Mouse (Mus musculus): Measurements from ENCODE around the gene Glipr2.

The Glipr2 gene

GRCm38 (mm10) chr4:43971541-43972136, 14.4 kb downstream of the Glipr2 start:
- no peak for DNase-seq

GRCm38 (mm10) chr4:43972137-43972591, 15.0 kb downstream of the Glipr2 start:
- DNase-seq: peak; percentile 51 to 67

GRCm38 (mm10) chr4:43973526-43973981, 16.4 kb downstream of the Glipr2 start:
- DNase-seq: peak; percentile 72 to 73

- DNase-seq: peak in 1 of 2 experiments; percentile 3
Observed at GRCm38 (mm10) chr4:43974914-43975616, 17.9 kb downstream of the Glipr2 start.

GRCm38 (mm10) chr4:43976223-43976740, 19.1 kb downstream of the Glipr2 start:
- peak in 1 of 2 experiments; percentile 3 for DNase-seq

- DNase-seq: peak; percentile 50 to 82
Observed at GRCm38 (mm10) chr4:43978521-43979443, 21.6 kb downstream of the Glipr2 start.

GRCm38 (mm10) chr4:43979746-43980145, 22.5 kb downstream of the Glipr2 start:
- peak; percentile 71 to 81 for DNase-seq

- DNase-seq: peak in 1 of 2 experiments; percentile 4
Observed at GRCm38 (mm10) chr4:43980236-43980635, 23.0 kb downstream of the Glipr2 start.

- no peak for DNase-seq
Observed at GRCm38 (mm10) chr4:43980846-43981245, 23.6 kb downstream of the Glipr2 start.

GRCm38 (mm10) chr4:43981251-43981650, 24.1 kb downstream of the Glipr2 start:
- DNase-seq: peak; percentile 3 to 17

GRCm38 (mm10) chr4:43982053-43982732, 25.0 kb downstream of the Glipr2 start:
- DNase-seq: peak; percentile 93 to 96

GRCm38 (mm10) chr4:43983181-43983580, 26.0 kb downstream of the Glipr2 start, which contains the start of gene Ccin:
Gene Ccin (plus strand): TSS chr4:43983483.
- DNase-seq: peak in 1 of 2 experiments; percentile 18

- DNase-seq: peak in 1 of 2 experiments; percentile 16
Observed at GRCm38 (mm10) chr4:43983756-43984155, 26.6 kb downstream of the Glipr2 start.

- peak in 1 of 2 experiments; percentile 21 for DNase-seq
Observed at GRCm38 (mm10) chr4:43984326-43984725, 27.1 kb downstream of the Glipr2 start.

- no peak for DNase-seq
Observed at GRCm38 (mm10) chr4:43988976-43989375, 31.8 kb downstream of the Glipr2 start.

- DNase-seq: no peak
Observed at GRCm38 (mm10) chr4:43993072-43993471, 35.9 kb downstream of the Glipr2 start.

- DNase-seq: no peak
Observed at GRCm38 (mm10) chr4:43994342-43994741, 37.1 kb downstream of the Glipr2 start.

- no peak for DNase-seq
Observed at GRCm38 (mm10) chr4:44003622-44004021, 46.4 kb downstream of the Glipr2 start.

GRCm38 (mm10) chr4:44004126-44004525, 46.9 kb downstream of the Glipr2 start, which contains the start of gene Clta:
Gene Clta (plus strand): TSS chr4:44004452.
- no peak for DNase-seq

GRCm38 (mm10) chr4:44004623-44005409, 47.6 kb downstream of the Glipr2 start:
- DNase-seq: no peak

- DNase-seq: no peak
Observed at GRCm38 (mm10) chr4:44010176-44010575, 53.0 kb downstream of the Glipr2 start.

All from lung, postnatal 4 days (tissue).